Mouse (Mus musculus): ENCODE results near the gene Pin1.

Gene Pin1

DNA sequence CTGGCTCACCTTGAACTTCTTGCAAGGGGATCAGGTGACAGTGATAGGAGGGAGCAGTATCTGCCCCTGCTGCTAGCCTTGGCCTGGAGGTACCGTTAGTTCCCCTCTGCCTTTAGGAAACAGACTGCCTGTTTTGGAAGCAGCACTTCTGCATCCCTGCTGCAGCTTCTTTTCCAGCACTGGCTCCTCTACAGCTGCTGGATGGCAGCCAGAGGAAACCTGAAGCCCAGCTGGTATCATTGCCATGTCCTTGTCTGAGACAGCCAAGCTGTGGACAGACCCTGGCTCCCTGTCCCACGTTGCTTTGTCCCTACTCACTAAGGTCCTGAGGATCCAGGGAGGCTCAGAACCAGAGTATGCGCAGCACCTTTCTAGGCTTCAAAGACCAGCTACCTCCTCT, 5.7 kb downstream of the Pin1 start:
- no peak for DNase-seq (ENCODE audit: low read depth, low spot score)

DNA sequence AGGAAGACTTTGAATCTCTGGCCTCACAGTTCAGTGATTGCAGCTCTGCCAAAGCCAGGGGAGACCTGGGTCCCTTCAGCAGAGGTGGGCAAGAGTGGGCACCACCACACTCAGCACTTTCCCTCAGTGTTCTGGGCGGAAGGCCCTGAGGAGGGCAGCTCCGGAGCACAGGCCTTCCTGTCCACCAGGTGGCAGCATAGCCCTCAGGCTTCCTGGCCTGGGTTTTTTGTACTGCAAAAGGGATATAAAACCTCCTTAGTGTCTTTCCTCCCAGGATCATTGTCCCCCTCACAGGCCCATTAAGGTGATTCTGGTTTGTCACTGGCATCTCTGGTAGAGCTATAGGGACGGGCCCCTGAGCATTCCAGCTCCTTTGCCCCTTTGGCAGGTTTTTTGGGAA, 10.4 kb downstream of the Pin1 start:
- peak; percentile 36 for DNase-seq (ENCODE audit: low read depth, low spot score)

- no peak for DNase-seq (ENCODE audit: low read depth, low spot score)
These were observed 11.0 kb downstream of the Pin1 start for GRCm38 (mm10) chr9:20662874-20663273.

DNA sequence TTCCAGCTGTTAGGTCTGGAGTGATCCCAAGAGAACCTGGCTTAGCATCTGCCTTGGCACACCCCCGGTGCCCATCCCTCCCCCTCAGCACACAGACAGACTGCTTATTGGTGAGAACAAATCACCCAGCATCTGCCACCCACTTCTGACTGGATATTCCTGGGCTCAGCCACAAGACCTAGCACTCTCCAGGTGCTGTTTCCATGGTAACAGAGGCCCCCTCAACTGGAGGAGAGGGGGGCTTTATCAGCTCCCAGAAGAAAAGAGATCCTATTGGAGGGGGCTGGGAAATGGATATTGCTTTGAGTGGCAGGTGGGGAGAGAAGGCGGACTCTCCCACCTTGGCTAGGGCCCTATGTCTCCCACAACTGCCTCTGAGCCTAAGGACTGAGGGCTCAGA, 12.1 kb downstream of the Pin1 start:
- no peak for DNase-seq (ENCODE audit: low read depth, low spot score)

GRCm38 (mm10) chr9:20664366-20664765, 12.5 kb downstream of the Pin1 start:
- no peak for DNase-seq (ENCODE audit: low read depth, low spot score)

- no peak for DNase-seq (ENCODE audit: low read depth, low spot score)
These were observed 13.2 kb downstream of the Pin1 start for GRCm38 (mm10) chr9:20664982-20665637.

GRCm38 (mm10) chr9:20665925-20666324, 14.0 kb downstream of the Pin1 start:
- no peak for DNase-seq (ENCODE audit: low read depth, low spot score)

- DNase-seq (ENCODE audit: low read depth, low spot score): no peak
These were observed 14.7 kb downstream of the Pin1 start for GRCm38 (mm10) chr9:20666510-20667034.

GRCm38 (mm10) chr9:20668065-20668464, 16.2 kb downstream of the Pin1 start:
- no peak for DNase-seq (ENCODE audit: low read depth, low spot score)

DNA sequence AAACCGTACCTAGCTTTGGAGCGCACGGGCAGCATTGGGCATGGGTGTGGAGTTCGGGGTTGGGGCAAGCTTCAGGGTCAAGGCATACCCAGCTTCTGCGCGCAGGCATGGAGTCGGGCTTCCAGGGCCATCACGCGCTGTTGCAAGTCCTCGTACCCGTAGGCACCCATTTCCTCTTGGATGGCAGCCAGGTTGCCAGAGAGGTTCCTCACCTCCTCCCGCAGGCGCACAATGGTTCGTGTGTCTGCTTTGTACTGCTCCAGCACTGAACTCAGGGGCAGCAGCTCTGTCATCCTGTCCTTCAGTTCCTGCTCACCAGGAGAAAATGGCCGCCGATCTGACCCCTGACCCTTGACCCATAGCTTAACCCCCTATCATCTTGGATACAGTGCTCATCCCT, 20.2 kb downstream of the Pin1 start:
- no peak for DNase-seq (ENCODE audit: low read depth, low spot score)

GRCm38 (mm10) chr9:20677892-20678291, 26.0 kb downstream of the Pin1 start:
- DNase-seq (ENCODE audit: low read depth, low spot score): no peak

- DNase-seq (ENCODE audit: low read depth, low spot score): no peak
These were observed 28.6 kb downstream of the Pin1 start for GRCm38 (mm10) chr9:20680378-20680958.

- no peak for DNase-seq (ENCODE audit: low read depth, low spot score)
These were observed 29.9 kb downstream of the Pin1 start for GRCm38 (mm10) chr9:20681546-20682388.

DNA sequence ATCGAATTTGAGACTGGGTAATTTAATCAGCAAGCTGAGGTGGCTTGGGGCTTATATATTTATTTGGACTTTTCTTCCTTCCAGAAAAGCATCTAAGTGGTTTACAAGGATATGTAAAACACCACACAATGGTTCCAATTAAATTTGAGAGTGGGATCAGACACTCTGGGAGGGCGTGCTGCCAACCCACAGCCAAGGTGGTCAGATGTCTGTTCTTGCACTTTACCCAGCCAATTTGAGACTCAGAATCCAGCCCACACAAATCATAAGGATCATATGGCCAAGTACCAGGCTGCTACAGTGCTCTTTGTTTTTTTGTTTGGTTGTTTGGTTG, 30.5 kb downstream of the Pin1 start:
- DNase-seq (ENCODE audit: low read depth, low spot score): no peak

GRCm38 (mm10) chr9:20685081-20685861, 33.4 kb downstream of the Pin1 start:
- no peak for DNase-seq (ENCODE audit: low read depth, low spot score)

GRCm38 (mm10) chr9:20689403-20689802, 37.5 kb downstream of the Pin1 start:
- DNase-seq (ENCODE audit: low read depth, low spot score): no peak

DNA sequence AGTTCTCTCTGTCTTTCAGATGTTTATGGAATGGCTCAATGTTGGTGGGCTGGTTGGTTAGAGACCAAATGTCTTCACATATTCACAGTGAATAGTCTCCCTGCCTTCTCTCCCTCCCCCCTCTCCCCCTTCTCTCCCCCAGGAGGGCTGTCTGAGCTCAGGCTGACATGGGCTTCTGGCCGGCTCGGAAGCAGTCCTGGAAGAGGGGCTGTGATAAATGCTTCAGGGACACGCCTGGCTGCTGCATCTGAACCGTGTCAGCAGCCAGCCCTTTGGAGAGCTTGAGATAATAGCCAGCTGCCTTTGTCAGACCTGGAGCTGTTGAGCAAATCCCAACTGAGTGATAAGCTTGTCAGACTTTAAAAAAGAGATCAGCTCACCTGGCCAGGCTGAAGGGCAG, 38.0 kb downstream of the Pin1 start:
- no peak for DNase-seq (ENCODE audit: low read depth, low spot score)

DNA sequence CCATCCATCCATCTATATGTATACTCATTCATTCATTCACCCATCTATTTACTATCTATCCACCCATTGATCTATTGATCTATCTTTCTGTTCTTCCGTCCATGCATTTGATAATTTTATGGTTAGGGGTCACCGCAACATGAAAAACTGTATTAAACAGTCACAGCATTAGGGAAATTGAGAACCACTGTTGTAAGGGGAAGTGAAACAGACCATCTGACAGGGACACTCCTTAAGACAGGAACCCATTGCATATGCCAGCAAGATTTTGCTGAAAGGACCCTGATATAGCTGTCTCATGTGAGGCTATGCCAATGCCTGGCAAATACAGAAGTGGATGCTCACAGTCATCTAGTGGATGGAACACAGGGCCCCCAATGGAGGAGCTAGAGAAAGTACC, 38.6 kb downstream of the Pin1 start:
- DNase-seq (ENCODE audit: low read depth, low spot score): peak; percentile 48

- DNase-seq (ENCODE audit: low read depth, low spot score): no peak
These were observed 41.0 kb downstream of the Pin1 start for GRCm38 (mm10) chr9:20692863-20693262.

DNA sequence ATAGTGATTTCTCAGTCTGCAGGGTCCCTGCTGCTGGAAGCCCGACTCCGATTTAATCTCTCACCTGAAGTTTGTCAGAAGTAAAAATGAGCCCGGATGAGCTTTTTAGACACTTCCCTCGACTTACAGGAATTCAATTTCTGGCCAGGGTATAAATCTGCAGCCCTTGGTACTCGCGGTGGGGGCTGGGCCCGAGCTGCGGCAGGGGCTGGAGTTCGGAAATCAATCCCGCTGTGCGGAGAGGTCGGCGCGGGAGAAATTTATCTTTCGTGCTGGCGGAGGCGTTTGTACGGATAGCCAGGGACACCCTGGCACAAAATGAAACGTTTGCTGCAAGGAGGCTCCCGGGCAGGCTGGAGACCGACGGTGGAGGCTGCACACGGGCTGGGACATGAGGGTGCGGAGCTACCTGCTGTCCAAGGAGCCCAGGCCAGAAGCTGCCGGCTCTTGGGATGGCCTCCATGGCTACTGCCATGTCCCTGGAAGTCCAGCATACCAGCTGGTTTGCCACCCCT, 42.9 kb downstream of the Pin1 start:
- DNase-seq (ENCODE audit: low read depth, low spot score): no peak

DNA sequence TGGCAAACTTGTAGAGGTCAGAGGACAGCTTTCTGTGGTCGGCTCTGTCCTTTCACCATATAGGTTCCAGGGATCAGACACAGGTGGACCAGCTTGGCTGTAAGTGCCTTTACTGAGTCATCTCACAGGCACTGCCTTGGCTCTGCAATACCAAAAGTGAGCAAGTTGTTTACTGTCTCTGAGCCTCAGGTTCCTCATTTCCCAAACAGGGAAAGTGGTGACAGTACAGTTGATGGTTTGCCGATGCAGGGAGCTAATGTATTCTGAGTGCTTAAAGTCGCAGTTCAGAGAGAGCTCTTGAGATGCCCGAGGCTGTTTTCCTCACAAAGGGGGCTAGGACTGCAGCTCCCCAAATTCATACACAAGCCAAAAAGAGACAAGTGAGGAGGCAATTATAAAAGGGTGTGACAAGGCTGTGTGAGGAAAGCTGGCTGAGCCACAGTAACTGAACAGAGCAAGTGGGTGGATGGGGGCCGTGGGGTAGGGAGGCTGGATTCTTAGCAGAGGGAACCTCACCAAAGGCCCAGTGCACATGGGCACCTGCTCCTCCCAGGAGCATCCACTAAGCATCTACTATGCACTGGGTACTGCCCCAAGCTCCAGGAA, 44.3 kb downstream of the Pin1 start:
- peak; percentile 16 for DNase-seq (ENCODE audit: low read depth, low spot score)
